Mouse (Mus musculus) WW6 (cell line): ENCODE measurements around the gene Fthl17b.
"Not testable (repeated sequence)": the region's sequence is repeated elsewhere in the genome, so short reads cannot be mapped to it uniquely, and the experiment has no call there.

Experiments used
- DNase-seq: peaks from one replicate; pipeline ENCODE4 v3.0.0-alpha.2; 2013; ENCODE audit warnings: low read depth, low spot score

Fthl17b gene

GRCm38 (mm10) chrX:8962875-8963274 lies at the start of gene Fthl17b:
Fthl17b (minus strand) TSS chrX:8962975.
- DNase-seq, result not testable (repeated sequence)

GRCm38 (mm10) chrX:8986655-8987054 lies 23.9 kb upstream of the Fthl17b start, which contains the start of gene Fthl17d:
Fthl17d (minus strand) TSS chrX:8986755.
- not testable (repeated sequence) for DNase-seq

GRCm38 (mm10) chrX:8976459-8976858 lies 13.7 kb upstream of the Fthl17b start, which contains the start of gene Fthl17c:
Fthl17c (minus strand) TSS chrX:8976559.
- DNase-seq, result not testable (repeated sequence)

GRCm38 (mm10) chrX:8964618-8965017 lies 1.8 kb upstream of the Fthl17b start:
- not testable (repeated sequence) for DNase-seq

- peak; percentile 7 for DNase-seq
These were observed 14.5 kb downstream of the Fthl17b start for GRCm38 (mm10) chrX:8948130-8948805.

GRCm38 (mm10) chrX:8944041-8944440 lies 18.7 kb downstream of the Fthl17b start:
- no peak for DNase-seq

GRCm38 (mm10) chrX:8927308-8927707 lies 35.5 kb downstream of the Fthl17b start:
- DNase-seq, result no peak

GRCm38 (mm10) chrX:8921813-8922607 lies 40.8 kb downstream of the Fthl17b start:
- no peak for DNase-seq

- no peak for DNase-seq
These were observed 41.7 kb downstream of the Fthl17b start for GRCm38 (mm10) chrX:8921080-8921479.
